Mouse (Mus musculus): ENCODE measurements around the gene Ccdc159. TPM values are rescaled to one million over a fixed set of nuclear protein-coding genes. Genes with fewer than 3 reads are reported as not detected.

Gene Ccdc159
- polyA plus RNA-seq, 1 experiment from 2014 or later = 2.3 TPM

DNA sequence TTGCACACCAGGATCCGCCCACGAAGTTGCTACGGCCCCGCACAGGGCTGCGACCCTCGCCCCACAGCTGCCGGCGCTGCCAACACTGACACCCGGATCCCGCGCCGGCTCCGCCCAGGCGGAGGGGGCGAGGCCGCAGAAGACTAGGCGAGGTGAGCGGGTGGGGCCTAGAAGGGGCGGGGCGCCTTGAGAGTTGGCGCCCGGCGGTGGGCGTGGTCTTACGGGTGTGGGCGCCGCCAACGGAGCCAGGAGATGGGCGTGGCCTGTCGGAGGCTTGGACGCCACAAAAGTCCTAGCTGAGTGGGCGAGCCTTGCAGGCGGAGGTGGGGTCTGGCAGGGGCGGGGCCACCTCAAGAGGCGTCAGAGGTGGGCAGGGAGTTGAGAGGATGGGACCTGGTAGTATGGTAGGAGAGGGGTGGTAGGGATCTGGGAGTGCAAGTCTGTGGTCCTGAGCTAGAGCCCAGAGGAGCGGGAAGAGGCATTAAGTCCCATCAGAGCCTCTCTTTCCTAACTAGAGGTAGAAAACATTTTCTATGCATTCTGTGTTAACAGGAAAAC is 9.2 kb upstream of the Ccdc159 start, which contains the start of gene Rab3d:
Rab3d (minus strand) TSS at position 158 of the 558 bp plus-strand sequence.
- 1% methylated on average over 36 of the region's 36 CpGs for WGBS (ENCODE audit: insufficient replicate concordance)
- Histone ChIP-seq H3K9ac (ENCODE audit: low read depth, low read length) (peak within 1 kb of the TSS; percentile 67), H3K27ac (ENCODE audit: low read depth, low read length) (no peak within 1 kb of the TSS)

DNA sequence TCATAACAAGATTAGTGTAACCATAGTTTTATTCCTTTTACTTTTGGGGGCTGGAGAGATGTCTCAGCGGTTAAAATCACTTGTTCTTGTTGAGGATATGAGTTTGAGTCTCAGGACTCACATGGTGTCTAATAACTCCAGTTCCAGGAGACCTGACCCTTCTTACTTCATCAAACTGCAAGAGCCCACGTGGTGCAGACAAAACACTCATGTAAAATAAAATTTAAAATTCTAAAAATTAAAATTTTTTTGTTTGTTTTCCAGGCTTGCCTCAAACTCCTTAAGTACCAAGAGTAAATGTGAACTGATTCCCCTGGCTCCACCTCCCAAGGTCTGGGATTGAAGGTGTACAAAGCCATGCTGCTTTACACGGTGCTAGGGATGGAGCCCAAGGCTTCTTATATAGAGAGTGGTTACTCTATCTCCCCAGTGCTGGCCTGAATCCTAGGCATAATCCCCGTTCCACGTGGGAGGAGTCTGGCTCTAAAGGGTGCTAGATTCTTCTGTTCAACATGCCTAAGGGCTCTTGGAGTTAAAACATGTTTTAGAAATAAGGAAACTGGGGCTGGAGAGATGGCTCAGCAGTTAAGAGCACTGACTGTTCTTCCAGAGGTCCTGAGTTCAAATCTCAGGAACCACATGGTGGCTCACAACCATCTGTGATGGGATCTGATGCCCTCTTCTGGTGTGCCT is 8.4 kb upstream of the Ccdc159 start:
- Histone ChIP-seq H3K27ac (ENCODE audit: low read depth, low read length) (no peak overlapping the region), H3K9ac (ENCODE audit: low read depth, low read length) (no peak overlapping the region), H3K4me3 (ENCODE audit: low read depth, low read length) (peak overlapping the region; percentile 61), H3K36me3 (ENCODE audit: control insufficient read depth, insufficient read depth, low read length) (no peaks in the 10 kb centered on the region), H3K27me3 (ENCODE audit: control insufficient read depth, insufficient read depth, low read length) (peaks cover 12% of the 10 kb centered on the region; the same call in 1 of the 2 replicates), H3K4me2 (peak overlapping the region; percentile 99), H3K4me1 (ENCODE audit: control insufficient read depth, insufficient read depth, low read length) (peaks cover 5% of the 10 kb centered on the region), H3K9me3 (replicated peaks; ENCODE audit: control insufficient read depth, low read length) (no peaks in the 10 kb centered on the region)
- ATAC-seq (replicated peaks; ENCODE audit: insufficient number of reproducible peaks, low FRiP score, low TSS enrichment) = no peak
- WGBS (ENCODE audit: insufficient replicate concordance) = 19% methylated on average over 5 of the region's 5 CpGs

More for the DNA sequence above, 9.2 kb upstream of the Ccdc159 start, which contains the start of gene Rab3d:
- Histone ChIP-seq H3K4me2 (peak within 1 kb of the TSS; percentile 99), H3K27me3 (ENCODE audit: control insufficient read depth, insufficient read depth, low read length) (peaks cover 12% of the 10 kb centered on the region; the same call in 1 of the 2 replicates), H3K4me1 (ENCODE audit: control insufficient read depth, insufficient read depth, low read length) (no peaks in the 10 kb centered on the region), H3K4me3 (ENCODE audit: low read depth, low read length) (peak within 1 kb of the TSS; percentile 61), H3K9me3 (replicated peaks; ENCODE audit: control insufficient read depth, low read length) (no peaks in the 10 kb centered on the region), H3K36me3 (ENCODE audit: control insufficient read depth, insufficient read depth, low read length) (no peaks in the 10 kb centered on the region)
- peak; percentile 92 for ATAC-seq (replicated peaks; ENCODE audit: insufficient number of reproducible peaks, low FRiP score, low TSS enrichment)

DNA sequence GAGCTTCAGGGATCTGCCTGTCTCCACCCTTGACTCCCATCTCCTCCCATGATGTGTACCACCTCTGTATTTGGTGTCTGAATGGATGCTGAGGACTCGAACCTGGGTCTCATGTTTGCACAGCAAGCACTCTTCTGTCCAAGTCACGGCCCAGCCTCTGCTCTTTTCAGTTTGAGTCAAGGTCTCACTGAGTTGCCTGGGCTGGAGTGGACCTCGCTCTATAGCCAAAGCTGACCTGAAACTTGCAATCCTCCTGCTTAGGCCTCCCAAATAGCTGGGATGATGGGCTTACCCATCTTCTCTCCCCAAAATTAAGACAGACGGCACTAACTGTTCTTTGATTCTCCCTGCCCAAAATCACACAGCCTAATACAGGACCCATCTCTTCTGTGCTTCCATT is 4.2 kb upstream of the Ccdc159 start:
- H3K4me2 ChIP-seq = no peak overlapping the region
- peaks cover 20% of the 10 kb centered on the region for H3K4me1 ChIP-seq (ENCODE audit: control insufficient read depth, insufficient read depth, low read length)
- WGBS (ENCODE audit: insufficient replicate concordance) = 81% methylated on average over 4 of the region's 4 CpGs
- no peak overlapping the region for H3K9ac ChIP-seq (ENCODE audit: low read depth, low read length)
- no peaks in the 10 kb centered on the region for H3K36me3 ChIP-seq (ENCODE audit: control insufficient read depth, insufficient read depth, low read length)
- 0 out of 2 replicates have a peak overlapping the region, but pooled peaks have one; percentile 77 for H3K27ac ChIP-seq (ENCODE audit: low read depth, low read length)
- ATAC-seq (replicated peaks; ENCODE audit: insufficient number of reproducible peaks, low FRiP score, low TSS enrichment) = no peak
- H3K4me3 ChIP-seq (ENCODE audit: low read depth, low read length) = no peak overlapping the region
- H3K27me3 ChIP-seq (ENCODE audit: control insufficient read depth, insufficient read depth, low read length) = no peaks in the 10 kb centered on the region
- no peaks in the 10 kb centered on the region for H3K9me3 ChIP-seq (replicated peaks; ENCODE audit: control insufficient read depth, low read length)

DNA sequence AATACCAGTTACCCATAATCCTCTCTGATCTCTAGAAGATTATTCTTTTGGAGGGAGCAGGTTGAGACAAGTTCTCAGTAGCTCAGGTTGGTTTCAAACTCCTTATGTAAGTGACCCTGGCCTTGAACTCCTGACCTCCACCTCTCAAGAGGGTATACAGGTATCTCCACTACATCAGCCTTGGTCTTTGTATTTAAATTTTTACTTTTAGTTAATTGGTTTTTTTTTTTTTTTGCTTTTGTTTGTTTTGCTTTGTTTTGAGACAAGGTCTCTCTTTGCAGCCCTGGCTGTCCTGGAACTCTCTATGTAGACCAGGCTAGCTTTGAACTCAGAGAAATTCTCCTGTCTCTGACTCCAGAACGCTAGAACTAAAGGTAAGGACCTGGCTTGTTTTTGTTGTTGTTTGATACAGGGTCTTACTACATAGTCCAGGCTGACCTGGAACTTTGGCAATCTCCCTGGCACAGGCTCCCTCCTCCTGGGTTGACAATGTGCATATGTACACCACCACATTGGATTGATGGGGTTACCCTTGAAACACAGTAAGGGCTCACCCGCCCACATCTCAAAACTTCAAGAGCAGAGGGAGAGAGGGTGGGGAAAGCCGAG is 3.7 kb upstream of the Ccdc159 start:
- Histone ChIP-seq H3K36me3 (ENCODE audit: control insufficient read depth, insufficient read depth, low read length) (no peaks in the 10 kb centered on the region), H3K27me3 (ENCODE audit: control insufficient read depth, insufficient read depth, low read length) (no peaks in the 10 kb centered on the region), H3K4me3 (ENCODE audit: low read depth, low read length) (no peak overlapping the region), H3K9ac (ENCODE audit: low read depth, low read length) (no peak overlapping the region), H3K4me1 (ENCODE audit: control insufficient read depth, insufficient read depth, low read length) (peaks cover 20% of the 10 kb centered on the region), H3K9me3 (replicated peaks; ENCODE audit: control insufficient read depth, low read length) (no peaks in the 10 kb centered on the region), H3K27ac (ENCODE audit: low read depth, low read length) (peak overlapping the region; percentile 77), H3K4me2 (no peak overlapping the region)
- no peak for ATAC-seq (replicated peaks; ENCODE audit: insufficient number of reproducible peaks, low FRiP score, low TSS enrichment)
- 50% methylated on average over 3 of the region's 3 CpGs for WGBS (ENCODE audit: insufficient replicate concordance)

DNA sequence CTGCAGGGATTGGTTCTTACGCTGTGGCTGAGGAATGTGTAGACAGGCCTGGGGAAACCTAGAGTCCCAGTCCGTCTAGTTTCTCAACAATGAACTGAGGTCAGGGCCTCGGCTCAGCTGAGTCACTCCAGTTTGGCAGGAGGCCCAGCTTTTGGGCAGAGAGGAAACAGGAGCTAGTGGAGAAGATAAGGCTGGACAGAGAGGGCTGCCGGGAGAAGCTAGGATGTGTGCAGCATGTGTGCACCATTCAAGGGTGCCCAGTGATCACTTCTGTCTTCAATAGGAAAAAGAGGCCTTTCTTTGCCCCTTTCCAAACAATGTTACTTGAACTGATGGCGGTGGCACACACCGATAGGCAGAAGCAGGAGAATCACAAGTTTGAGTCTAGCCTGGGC is 3.2 kb upstream of the Ccdc159 start:
- peak; percentile 80 for ATAC-seq (replicated peaks; ENCODE audit: insufficient number of reproducible peaks, low FRiP score, low TSS enrichment)
- no peaks in the 10 kb centered on the region for H3K27me3 ChIP-seq (ENCODE audit: control insufficient read depth, insufficient read depth, low read length)
- no peaks in the 10 kb centered on the region for H3K36me3 ChIP-seq (ENCODE audit: control insufficient read depth, insufficient read depth, low read length)
- H3K4me2 ChIP-seq = no peak overlapping the region
- H3K4me3 ChIP-seq (ENCODE audit: low read depth, low read length) = no peak overlapping the region
- peak overlapping the region; percentile 77 for H3K27ac ChIP-seq (ENCODE audit: low read depth, low read length)
- peaks cover 20% of the 10 kb centered on the region for H3K4me1 ChIP-seq (ENCODE audit: control insufficient read depth, insufficient read depth, low read length)
- H3K9me3 ChIP-seq (replicated peaks; ENCODE audit: control insufficient read depth, low read length) = no peaks in the 10 kb centered on the region
- no peak overlapping the region for H3K9ac ChIP-seq (ENCODE audit: low read depth, low read length)
- 39% methylated on average over 6 of the region's 6 CpGs for WGBS (ENCODE audit: insufficient replicate concordance)

DNA sequence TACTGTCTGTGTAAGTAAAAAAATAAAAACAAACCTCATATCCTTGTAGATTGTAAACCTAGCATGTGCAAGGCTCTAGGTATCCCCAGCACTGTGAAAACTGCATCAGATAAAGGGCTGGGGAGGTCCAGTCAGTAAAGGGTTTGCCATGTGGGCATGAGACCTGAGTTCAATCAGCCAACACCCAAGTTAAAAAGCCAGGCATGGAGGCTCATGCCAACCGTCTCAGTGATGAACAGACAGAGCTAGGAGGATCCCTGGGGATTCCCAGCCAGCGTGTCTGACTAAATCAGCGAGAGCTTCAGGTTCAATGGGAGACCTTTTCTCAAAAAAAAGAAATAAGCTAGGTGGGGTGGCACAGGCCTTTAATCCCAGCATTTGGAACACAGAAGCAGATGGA is 2.2 kb upstream of the Ccdc159 start:
- Histone ChIP-seq H3K4me1 (ENCODE audit: control insufficient read depth, insufficient read depth, low read length) (peaks cover 20% of the 10 kb centered on the region), H3K9me3 (replicated peaks; ENCODE audit: control insufficient read depth, low read length) (no peaks in the 10 kb centered on the region), H3K27ac (ENCODE audit: low read depth, low read length) (no peak overlapping the region), H3K27me3 (ENCODE audit: control insufficient read depth, insufficient read depth, low read length) (no peaks in the 10 kb centered on the region), H3K4me2 (no peak overlapping the region), H3K9ac (ENCODE audit: low read depth, low read length) (no peak overlapping the region), H3K4me3 (ENCODE audit: low read depth, low read length) (no peak overlapping the region), H3K36me3 (ENCODE audit: control insufficient read depth, insufficient read depth, low read length) (no peaks in the 10 kb centered on the region)
- 88% methylated on average over 3 of the region's 3 CpGs for WGBS (ENCODE audit: insufficient replicate concordance)
- no peak for ATAC-seq (replicated peaks; ENCODE audit: insufficient number of reproducible peaks, low FRiP score, low TSS enrichment)

DNA sequence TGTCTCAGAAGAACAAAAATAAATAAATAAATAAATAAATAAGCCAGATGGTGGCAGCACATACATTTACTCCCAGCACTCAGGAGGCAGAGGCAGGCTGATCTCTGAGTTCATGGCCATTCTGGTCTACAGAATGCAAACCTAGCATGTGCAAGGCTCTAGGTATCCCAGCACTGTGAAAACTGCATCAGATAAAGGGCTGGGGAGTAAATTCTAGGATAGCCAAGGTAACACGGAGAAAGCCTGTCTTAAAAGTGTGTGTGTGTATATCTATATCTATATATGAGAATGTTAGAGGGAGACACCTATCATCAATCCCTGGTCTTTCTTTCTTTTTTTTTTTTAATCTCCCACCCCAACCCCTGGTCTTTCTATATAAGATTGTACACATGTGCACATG is 1.8 kb upstream of the Ccdc159 start:
- H3K36me3 ChIP-seq (ENCODE audit: control insufficient read depth, insufficient read depth, low read length) = no peaks in the 10 kb centered on the region
- peaks cover 20% of the 10 kb centered on the region for H3K4me1 ChIP-seq (ENCODE audit: control insufficient read depth, insufficient read depth, low read length)
- ATAC-seq (replicated peaks; ENCODE audit: insufficient number of reproducible peaks, low FRiP score, low TSS enrichment) = no peak
- H3K9me3 ChIP-seq (replicated peaks; ENCODE audit: control insufficient read depth, low read length) = no peaks in the 10 kb centered on the region
- whole genome bisulfite sequencing (ENCODE audit: insufficient replicate concordance) = 88% methylated on average over 1 of the region's 1 CpGs
- no peak overlapping the region for H3K27ac ChIP-seq (ENCODE audit: low read depth, low read length)
- H3K27me3 ChIP-seq (ENCODE audit: control insufficient read depth, insufficient read depth, low read length) = no peaks in the 10 kb centered on the region
- H3K4me2 ChIP-seq = no peak overlapping the region
- H3K9ac ChIP-seq (ENCODE audit: low read depth, low read length) = no peak overlapping the region
- no peak overlapping the region for H3K4me3 ChIP-seq (ENCODE audit: low read depth, low read length)

DNA sequence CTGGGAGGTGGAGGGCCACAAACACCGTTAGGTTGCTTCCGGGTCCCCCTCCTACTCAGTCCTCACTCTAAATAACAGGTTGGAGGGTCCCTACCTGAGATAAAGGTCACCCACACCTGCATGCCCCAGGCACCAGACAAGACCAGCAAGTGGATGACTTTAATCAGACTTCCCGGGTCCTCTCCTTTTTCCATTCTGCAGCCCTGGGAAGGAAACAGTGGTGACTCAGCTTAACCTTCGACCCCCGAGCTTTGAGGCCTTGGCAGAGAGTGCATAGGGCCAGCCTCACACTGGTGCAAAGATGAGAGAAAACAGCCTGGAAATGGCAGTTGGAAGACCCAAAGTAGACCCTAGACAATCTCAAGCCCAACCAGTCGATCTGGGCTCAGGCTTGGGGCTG is 1.1 kb upstream of the Ccdc159 start:
- Histone ChIP-seq H3K27ac (ENCODE audit: low read depth, low read length) (no peak overlapping the region), H3K4me3 (ENCODE audit: low read depth, low read length) (peak overlapping the region; percentile 60; the same call in 1 of the 2 replicates)

More for the DNA sequence above, 1.1 kb upstream of the Ccdc159 start:
- H3K4me1 ChIP-seq (ENCODE audit: control insufficient read depth, insufficient read depth, low read length) = peaks cover 23% of the 10 kb centered on the region
- 77% methylated on average over 6 of the region's 6 CpGs for WGBS (ENCODE audit: insufficient replicate concordance)
- peak overlapping the region; percentile 77; the same call in 1 of the 2 replicates for H3K9ac ChIP-seq (ENCODE audit: low read depth, low read length)
- no peaks in the 10 kb centered on the region for H3K27me3 ChIP-seq (ENCODE audit: control insufficient read depth, insufficient read depth, low read length)
- no peaks in the 10 kb centered on the region for H3K9me3 ChIP-seq (replicated peaks; ENCODE audit: control insufficient read depth, low read length)
- no peaks in the 10 kb centered on the region for H3K36me3 ChIP-seq (ENCODE audit: control insufficient read depth, insufficient read depth, low read length)
- H3K4me2 ChIP-seq = peak overlapping the region; percentile 85
- no peak for ATAC-seq (replicated peaks; ENCODE audit: insufficient number of reproducible peaks, low FRiP score, low TSS enrichment)
